Mouse (Mus musculus) spleen, postnatal 10 days (tissue): ENCODE results near the gene Ppm1f.
"Not testable (repeated sequence)": the region's sequence is repeated elsewhere in the genome, so short reads cannot be mapped to it uniquely, and the experiment has no call there.

Source experiments
- DNase-seq, 2 experiments: peaks; one replicate each; pipeline ENCODE4 v3.0.0; 2021 to 2022; ENCODE audit warnings: low spot score in 2 of 2

Gene Ppm1f

DNA sequence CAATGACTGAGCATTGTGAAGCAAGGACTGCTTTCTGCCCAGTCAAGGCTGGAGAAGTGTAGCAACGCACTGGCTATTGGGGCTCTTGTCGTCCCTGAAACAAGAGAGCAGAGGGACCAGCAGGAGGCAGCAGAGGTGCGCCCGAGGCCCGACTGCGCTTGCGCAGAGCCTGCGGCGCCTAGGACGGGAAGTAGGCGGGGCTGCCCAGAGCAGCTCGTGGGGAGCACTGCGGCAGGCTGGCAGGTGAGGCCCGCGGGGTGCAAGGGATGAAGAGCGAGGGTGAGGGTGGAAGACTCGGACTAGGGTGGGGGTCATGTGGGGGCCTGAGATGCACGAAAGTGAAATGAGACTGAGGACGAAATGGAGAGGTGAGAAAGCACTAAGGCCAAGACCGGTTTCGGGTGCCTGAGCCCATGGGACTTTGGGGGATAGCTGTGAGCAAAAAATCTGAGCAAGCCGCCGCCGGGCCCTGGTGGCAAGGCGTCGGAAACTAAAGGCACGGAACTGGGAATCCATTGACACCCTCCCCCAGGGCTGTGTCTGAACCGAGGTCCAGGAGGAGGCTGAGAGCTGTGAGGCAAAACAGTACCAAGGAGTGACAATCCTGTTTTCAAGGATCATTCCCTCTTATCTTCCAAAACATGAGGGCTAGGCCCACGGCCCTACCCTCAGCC lies at the start of gene Ppm1f:
Ppm1f (plus strand) TSS at position 88 of the 674 bp plus-strand sequence.
- peak; percentile 93 to 95 for DNase-seq

DNA sequence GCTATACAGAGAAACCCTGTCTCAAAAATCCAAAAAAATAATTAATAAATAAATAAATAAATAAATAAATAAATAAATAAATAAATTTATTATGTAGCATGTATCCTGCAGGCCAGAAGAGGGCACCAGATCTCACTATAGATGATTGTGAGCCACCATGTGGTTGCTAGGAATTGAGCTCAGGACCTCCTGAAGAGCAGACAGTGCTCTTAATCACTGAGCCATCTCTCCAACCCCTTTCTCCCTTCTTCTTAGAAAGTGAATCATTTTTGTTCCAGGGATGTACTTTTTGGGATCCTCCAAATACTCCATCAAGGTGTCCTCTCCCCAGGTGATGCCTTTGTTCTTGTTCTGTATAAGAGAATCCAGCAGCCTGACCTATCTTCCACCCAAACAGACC lies 47.1 kb upstream of the Ppm1f start:
- no peak for DNase-seq

DNA sequence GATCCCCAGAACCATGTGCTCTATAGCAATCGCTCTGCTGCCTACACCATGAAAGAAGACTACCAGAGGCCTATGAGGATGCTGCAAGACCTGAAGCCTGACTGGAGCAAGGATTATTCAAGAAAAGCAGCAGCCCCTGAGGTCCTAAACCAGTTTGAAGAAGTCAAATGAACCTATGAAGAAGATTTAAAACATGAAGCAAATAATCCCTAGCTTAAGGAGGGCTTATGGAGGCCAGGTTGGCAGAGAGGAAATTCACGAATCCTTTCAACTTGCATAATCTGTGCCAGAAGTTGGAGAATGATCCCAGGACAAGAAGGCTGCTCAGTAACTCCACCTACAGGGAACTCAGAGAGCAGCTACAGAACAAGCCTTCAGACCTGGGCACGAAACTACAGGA lies 43.9 kb upstream of the Ppm1f start:
- no peak for DNase-seq

DNA sequence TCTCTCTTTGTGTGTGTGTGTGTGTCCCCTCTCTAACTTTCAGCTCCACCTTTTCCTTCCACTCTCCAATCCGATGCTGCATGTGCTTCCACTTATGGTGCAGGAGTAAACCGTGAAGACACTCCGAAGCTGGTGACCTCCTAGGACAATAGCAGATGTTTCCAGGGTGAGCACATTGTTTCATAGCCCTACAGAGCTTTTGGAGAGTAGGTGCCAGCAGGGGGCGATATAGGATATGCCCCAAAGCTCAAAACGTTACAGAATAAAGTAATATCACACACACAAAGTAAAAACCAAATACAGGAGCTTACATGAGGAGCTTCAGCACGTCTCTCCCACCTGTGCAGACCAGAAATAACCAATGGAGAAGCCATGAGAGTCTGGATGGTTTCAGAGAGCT lies 41.4 kb upstream of the Ppm1f start:
- peak; percentile 35 to 76 for DNase-seq

DNA sequence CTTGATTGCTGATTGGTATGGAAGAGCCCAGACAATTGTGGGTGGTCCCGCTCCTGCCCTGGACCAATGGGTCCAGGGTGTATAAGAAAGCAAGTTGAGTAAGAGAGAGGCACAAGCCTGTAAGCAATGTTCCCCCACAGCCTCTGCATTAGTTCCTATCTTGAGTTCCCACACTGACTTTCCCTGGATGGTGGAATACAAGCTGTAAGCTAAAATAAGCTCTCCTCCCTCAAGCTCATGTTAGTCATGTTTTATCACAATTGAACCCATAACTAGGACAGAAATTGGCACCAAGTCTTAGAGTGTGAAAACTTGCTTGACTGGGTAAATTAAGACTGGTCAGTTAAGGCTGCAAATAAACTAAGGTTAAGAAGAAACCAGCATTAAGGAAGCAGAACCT lies 40.7 kb upstream of the Ppm1f start:
- no peak for DNase-seq

DNA sequence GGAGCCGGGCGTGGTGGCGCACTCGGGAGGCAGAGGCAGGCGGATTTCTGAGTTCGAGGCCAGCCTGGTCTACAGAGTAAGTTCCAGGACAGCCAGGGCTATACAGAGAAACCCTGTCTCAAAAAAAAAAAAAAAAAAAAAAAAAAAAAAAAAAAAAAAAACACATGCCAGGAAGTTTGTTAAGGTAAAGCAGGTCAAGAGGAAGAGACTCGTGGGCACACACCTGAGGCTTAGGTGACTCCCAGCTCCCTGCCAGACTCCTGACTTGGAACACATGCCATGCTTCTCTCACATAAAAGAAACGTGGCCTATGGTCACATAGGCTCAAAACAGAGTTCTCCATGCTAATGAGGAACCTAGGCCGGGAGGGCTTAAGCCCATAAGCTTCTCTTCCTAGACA lies 40.2 kb upstream of the Ppm1f start:
- DNase-seq: not testable (repeated sequence)

DNA sequence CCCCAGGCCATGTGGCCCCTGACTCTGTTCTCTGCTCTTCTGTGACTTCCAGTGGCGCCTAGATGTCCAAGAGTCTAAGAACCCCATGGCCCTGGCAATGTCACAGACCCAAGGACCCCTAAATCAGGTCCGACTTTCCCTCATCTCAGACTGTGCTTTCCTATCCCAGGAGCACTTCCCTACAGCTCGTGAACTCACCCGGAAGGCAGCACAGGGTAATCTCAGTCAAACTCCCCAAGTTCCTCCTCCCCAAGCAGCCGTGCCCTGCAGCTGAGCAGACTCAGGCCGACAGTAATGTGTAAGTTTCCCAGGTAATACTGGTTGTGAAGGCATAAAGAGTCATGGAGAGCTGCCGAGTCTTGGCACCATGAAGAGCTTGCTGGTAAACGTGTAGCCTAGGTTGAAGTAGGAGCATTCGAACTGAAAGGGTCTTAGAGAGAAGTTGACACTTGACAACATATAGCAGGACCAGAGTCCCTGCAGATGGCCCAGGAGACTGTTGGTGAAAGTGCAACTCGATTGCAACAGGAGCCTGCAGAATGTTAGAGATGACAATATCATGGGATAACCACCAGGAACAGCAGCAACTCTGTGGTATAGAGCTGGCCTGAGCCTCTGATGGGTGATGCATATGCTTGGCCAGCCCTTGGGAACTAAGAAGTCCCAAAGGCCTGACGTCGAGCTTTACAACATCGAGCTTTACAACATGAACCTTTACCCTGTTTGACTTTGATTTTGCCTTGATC lies 39.4 kb upstream of the Ppm1f start:
- peak in 1 of 2 experiments; percentile 2 for DNase-seq

DNA sequence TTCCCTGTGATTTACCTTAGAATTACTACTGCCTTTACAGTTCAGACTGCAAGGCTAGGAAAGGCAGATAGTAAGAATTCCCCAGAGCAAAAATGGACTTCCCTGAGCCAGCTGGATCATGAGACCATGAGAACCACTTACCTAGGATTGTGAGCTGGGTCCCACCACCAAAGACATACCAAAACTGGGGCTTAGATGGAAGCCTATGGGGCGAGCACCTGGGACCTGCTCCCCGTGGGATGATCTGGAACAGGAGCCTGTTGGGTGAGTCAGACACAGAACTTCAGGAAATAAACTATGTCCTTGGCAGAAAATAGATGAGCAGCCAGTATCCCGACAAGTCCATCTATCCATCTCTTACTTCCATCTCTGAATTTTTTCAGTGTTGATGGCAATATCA lies 34.0 kb upstream of the Ppm1f start:
- peak in 1 of 2 experiments; percentile 4 for DNase-seq

DNA sequence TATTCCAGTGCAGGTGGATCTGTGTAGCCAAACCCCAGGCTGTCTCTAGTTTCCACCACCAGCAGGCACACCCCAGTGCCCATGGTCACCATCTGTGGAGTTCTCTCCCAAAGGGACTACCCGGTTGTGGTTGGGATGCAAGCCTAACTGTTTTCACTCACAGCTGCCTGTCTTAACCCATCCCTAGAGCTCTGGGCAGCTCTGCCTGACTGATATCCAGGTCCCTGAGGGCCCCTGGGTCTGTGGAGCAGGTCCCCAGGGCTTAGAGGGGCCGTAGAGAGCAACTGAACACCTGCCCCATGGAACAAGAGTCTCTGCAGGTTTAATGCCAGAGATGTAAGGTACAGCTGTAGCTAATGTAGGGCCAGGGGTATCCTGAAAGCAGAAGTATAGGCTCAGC lies 32.3 kb upstream of the Ppm1f start, which contains the start of gene Igll1:
Igll1 (minus strand) TSS at position 8 of the 400 bp plus-strand sequence.
- peak in 1 of 2 experiments; percentile 18 for DNase-seq

DNA sequence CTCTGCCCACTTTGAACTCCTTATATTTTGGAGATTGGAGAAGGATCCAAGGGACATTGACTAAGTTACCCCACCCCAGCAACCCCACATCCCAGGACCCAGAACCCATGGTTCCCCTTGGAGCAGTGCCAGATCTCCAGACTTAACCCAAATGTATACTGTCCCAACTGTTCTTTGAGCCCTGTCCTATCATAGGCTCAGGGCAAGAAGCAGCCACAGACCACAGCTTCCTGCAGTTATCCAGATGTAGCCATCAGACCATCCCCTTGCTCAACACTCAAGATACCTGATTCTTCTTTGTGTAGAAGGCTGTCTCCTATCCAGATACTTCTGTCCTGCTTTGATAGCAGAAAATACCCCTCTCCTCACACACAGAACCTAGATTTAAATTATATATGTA lies 31.1 kb upstream of the Ppm1f start:
- DNase-seq: peak in 1 of 2 experiments; percentile 16

DNA sequence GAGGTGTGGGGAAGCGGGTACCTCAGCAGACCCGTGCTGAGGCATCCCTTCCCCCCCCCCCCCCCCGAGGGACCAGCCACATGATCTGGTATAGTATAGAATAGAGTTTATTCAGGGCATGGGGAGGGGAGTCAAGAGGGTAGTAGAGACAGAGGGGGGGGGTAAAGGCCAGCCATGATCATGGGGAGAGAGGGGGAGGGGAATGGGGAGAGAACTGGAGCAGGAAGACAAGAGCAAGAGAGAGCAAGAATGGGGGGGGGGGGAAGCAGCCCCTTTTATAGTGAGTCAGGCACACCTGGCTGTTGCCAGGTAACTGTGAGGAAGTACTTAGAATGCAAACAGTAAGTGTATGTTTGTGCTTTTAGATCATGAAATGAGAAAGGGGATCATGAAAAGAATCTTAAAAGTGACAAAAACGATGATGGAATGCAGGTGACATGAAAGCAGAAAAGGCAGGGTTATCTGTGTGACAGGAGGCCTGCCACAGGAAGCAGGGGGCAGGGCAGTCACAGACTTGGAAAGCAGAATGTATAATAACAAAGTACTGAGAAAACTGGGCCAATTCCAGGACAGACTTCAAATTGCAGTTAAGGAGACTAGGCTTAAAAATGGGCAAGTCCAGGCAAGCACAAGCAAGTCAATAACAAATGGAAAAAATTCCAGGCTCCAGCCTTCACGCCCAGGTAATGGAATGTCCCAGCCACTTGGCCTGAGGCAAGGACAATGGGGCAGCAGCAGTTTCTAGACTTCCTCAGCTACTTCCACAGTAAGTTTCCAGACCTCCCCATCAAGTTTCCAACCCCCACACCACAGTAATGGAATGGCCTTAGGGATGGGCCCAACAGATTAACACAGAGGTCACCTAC lies 30.3 kb upstream of the Ppm1f start:
- DNase-seq: peak in 1 of 2 experiments; percentile 2

DNA sequence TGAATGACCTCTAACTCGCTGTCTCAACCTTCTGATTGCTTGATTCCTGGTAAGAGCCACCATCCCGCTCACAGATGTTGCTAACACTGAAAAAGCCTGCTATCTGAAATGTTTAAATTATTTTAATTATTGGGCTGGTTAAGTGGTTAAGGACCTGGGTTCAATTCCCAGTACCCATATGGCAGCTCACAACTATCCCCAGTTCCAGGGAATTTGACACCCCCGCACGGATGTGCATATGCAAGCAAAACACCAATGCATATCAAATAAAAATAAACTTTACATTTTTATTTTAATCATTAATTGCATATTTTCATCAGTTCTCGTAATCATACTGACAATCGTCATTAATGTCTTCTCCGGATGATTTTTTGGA lies 26.0 kb upstream of the Ppm1f start:
- no peak for DNase-seq

DNA sequence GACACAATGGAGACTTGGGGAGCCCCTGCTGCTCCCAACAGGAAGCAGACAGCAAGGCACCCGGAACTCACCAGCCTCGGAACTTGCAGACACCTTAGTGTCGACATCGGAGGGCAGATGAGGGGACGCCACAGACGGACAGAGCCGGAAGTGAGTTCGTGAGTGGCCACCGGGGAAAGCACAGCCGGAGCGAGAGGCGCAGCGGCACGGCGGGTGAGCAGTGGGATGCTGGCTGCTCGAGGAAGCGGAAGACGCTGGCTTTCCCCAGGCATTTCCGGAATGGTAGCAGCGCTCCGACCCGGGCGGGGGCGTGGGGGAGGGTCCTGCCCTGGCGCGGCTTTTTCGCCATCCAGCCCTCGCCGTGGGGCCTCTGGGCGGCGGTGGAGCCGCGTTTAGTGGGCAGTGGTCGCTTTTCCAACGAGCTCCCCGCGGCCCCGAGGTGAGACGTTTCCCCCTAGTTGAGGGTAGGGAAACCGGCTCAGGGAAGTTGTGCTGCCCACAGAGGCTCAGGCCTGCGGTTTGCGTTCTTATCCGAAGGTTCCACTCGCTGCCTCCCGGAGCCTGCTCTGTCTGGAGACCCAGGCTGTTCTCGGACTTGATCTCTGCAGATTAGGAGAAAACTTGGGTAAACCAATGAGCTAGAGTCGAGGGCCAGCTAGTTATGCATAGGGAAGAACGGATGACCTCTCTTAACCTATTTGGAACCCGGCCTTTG lies 25.5 kb upstream of the Ppm1f start, which contains the start of the genes Top3b and Vpreb1:
Top3b (plus strand) TSS at position 120 of the 715 bp plus-strand sequence.
Vpreb1 (minus strand) TSS at position 227 of the 715 bp plus-strand sequence.
- DNase-seq: peak; percentile 69 to 85

DNA sequence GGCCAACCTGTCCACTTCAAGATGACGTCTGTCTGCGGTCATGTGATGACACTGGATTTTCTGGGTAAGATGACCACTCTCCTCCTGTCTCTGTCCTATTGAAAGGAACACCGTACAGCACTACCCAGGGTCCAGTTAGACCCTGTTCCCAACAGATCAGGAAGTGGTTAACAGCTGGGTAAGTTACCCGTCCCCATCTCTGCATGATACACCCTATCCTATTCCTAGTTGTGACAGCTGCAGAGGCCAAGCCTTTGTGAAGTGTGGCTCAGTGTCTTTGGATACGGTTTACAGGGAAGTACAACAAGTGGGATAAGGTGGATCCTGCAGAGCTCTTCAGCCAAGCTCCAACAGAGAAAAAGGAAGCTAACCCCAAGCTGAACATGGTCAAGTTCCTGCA lies 17.2 kb upstream of the Ppm1f start:
- DNase-seq: no peak

DNA sequence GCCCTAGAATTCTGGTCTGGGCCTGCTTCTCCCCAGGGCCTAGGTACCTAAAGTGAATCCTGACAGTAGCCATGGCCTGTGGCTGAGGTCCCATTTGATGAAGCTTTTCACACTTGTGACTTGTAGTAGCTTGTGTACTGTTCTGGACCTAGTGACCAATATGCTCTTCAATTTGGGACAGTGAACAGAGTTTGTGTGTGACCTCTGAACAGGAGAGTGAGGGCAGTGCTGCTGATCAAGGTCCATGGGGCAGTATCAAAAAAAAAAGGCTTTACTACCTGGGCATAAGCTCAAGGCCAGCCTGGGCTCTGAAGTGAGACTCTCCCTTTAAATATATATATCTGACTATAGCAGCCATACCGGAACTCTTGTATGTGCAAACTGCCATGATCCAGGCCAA lies 7.9 kb upstream of the Ppm1f start:
- no peak for DNase-seq

DNA sequence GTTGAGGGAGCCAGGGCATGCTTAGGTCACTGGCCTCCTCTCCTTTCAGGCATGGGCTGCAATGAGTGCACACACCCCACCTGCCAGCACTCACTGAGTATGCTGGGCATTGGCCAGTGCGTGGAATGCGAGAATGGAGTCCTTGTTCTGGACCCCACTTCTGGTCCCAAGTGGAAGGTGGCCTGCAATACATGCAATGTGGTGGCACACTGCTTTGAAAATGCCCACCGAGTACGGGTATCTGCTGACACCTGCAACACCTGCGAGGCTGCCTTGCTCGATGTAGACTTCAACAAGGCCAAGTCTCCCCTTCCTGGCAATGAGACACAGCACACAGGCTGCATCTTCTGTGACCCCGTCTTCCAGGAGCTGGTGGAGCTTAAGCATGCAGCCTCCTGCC lies 3.9 kb upstream of the Ppm1f start:
- no peak for DNase-seq

DNA sequence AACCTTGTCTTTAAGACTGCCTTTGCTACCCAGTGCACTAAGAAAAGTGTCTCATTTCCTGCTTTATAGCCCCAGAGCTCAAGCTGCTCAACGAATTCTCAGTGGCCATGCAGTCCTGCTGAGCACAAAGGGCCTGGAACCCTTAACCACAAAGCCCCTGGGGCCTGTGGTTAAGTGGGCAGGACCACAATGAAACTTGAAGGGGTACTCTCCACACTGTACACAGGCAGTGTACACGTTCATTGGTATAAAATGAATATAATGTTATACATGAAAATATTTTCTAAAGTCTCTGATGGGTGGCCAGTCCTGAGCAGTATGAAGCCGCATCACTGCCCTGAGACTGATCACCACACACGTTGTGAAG lies 271 bp upstream of the Ppm1f start:
- DNase-seq: peak in 1 of 2 experiments; percentile 53

DNA sequence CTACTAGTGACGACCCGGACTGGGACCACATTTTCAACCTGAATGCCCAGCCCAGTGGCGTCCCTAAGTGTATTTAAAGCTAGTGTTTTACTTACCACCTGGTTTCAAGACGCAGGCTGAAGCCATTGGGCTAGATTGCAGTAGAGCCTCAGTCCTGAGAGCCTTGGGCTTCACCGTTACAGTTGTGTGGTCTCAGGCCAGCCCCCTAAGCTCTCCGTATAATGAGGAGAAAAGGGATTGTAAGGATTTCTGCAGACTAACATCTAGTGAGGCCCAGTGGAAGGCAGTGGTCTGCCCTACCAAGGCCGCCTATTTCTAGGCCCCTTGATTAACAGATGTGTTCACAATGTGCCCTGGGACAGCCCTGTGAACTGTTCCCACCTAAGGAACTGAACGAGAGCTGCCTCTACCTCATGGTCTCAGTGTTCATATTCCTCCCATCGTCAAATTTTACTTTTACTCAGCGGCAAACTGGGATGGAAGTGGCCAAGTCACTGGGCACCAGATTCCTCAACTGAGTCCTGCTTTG lies 851 bp downstream of the Ppm1f start:
- DNase-seq: no peak

DNA sequence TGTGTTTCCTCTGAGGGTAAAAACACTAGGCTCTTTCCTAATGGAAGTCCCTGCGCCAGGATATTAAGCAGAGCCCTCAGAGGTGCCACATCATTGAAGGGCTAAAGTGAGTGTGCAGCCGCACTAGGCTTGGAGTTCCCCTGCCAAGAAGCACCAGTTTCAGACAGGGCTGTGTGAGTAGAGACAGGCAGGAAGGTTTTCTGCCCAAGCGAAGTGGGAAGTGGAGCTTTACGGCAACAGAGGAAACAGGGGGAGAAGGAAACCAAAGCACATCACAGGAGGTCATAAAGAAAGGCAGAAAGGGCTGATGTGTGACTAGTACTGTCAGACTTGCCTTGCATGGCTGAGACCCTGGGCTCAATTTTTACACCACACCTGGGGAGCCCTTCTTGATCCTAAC lies 6.1 kb downstream of the Ppm1f start:
- no peak for DNase-seq

DNA sequence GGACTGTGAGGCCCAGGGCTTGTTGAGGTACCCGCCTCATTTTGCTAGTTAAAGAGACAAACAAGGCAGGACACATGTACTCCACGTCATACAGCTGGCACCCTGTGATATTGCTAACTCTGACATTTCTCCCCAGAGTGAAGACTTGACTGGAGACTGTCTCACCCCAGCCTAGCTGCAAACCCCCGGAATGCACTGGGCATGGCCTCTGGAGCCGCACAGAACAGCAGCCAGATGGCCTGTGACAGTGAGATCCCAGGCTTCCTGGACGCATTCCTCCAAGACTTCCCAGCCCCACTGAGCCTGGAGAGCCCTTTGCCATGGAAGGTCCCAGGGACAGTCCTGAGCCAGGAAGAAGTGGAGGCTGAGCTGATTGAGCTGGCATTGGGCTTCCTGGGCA lies 6.9 kb downstream of the Ppm1f start:
- no peak for DNase-seq

DNA sequence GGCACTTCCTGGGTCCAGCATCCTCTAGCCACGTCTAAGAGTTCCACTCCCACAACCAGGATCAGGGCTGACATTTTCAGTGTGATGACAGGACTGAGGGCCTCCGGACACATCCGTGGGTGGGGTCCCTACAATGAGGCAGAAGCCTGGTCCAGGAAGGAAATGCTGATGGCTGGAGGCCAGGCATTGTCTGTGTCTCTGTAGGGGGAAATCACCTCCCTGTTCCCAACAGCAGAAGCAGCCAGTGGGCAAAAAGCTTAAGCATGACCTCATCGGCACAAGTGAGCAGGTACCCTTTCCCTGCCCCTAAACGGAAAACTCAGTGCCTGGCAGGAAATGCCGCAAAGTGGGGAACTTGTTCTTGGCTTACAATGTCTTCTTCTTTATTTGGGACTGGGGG lies 11.5 kb downstream of the Ppm1f start:
- DNase-seq: peak in 1 of 2 experiments; percentile 29
